Mouse (Mus musculus) heart, embryonic 15.5 days (tissue): Measurements from ENCODE around the gene Armh1. TPM values are rescaled to one million over a fixed set of nuclear protein-coding genes. Genes with fewer than 3 reads are reported as not detected.
"Not testable (repeated sequence)": the region's sequence is repeated elsewhere in the genome, so short reads cannot be mapped to it uniquely, and the experiment has no call there.

Experiments used
- ATAC-seq: fragments of 200-750 bp; cut with Nextera tagmentation; replicated peaks from 2 replicates; pipeline ENCODE4 v1.8.0; 2017; ENCODE audit warnings: low read depth, moderate TSS enrichment; ENCODE audit not compliant: insufficient number of reproducible peaks, insufficient read depth, low FRiP score
- H3K27ac ChIP-seq: fragments of 300-500 bp; sonication (generic); 2 replicates; pipeline ENCODE4 v1.5.1; 2015; ENCODE audit warnings: mild to moderate bottlenecking, inconsistent platforms
- H3K27me3 ChIP-seq: fragments of 300-500 bp; sonication (generic); 2 replicates; pipeline ENCODE4 v1.6.1; 2015; ENCODE audit warnings: inconsistent platforms
- H3K36me3 ChIP-seq: fragments of 300-500 bp; sonication (generic); 2 replicates; pipeline ENCODE4 v1.6.1; 2015; ENCODE audit warnings: mild to moderate bottlenecking, inconsistent platforms
- H3K4me1 ChIP-seq: fragments of 300-500 bp; sonication (generic); replicated peaks from 2 replicates; pipeline ENCODE4 v1.6.1; 2015; ENCODE audit warnings: inconsistent platforms
- H3K4me2 ChIP-seq: fragments of 300-500 bp; sonication (generic); 2 replicates; pipeline ENCODE4 v1.6.1; 2015; ENCODE audit warnings: inconsistent platforms, mild to moderate bottlenecking, moderate library complexity
- H3K4me3 ChIP-seq: fragments of 300-500 bp; sonication (generic); 2 replicates; pipeline ENCODE4 v1.5.1; 2015; ENCODE audit warnings: mild to moderate bottlenecking, inconsistent platforms
- H3K9ac ChIP-seq: fragments of 300-500 bp; sonication (generic); 2 replicates; pipeline ENCODE4 v1.6.1; 2015; ENCODE audit warnings: mild to moderate bottlenecking, inconsistent platforms
- H3K9me3 ChIP-seq: fragments of 300-500 bp; sonication (generic); replicated peaks from 2 replicates; pipeline ENCODE4 v1.6.1; 2016; ENCODE audit warnings: inconsistent platforms
- WGBS: fragments of 180-500 bp; shearing (Covaris S2); methylation state at CpG from one replicate; pipeline ENCODE4 v1.1.7; 2015; ENCODE audit warnings: mixed read lengths; 5-methylcytosine and 5-hydroxymethylcytosine counted together
- polyA plus RNA-seq: library from polyadenylated mRNA; unstranded; fragments of >200 nt; fragmentation: Nextera tagmentation; extraction: Ambion mirVana; gene quantifications from 2 replicates; pipeline ENCODE4 v1.2.1, GENCODE M21; 2015

The Armh1 gene
- polyA plus RNA-seq, 1 experiment from 2014 or later: 0.64 TPM

- Histone ChIP-seq H3K9me3 (no peaks in the 10 kb centered on the region), H3K36me3 (no peaks in the 10 kb centered on the region), H3K4me3 (peak overlapping the region; percentile 48), H3K4me1 (0 out of 2 replicates have a peak, but pooled peaks cover 5% of the 10 kb centered on the region), H3K27me3 (no peaks in the 10 kb centered on the region), H3K27ac (peak overlapping the region; percentile 78), H3K9ac (peak overlapping the region; percentile 60), H3K4me2 (peak overlapping the region; percentile 56)
- ATAC-seq: peak; percentile 75
- under 1% methylated on average over 9 of the region's 9 CpGs for WGBS
Measured at GRCm38 (mm10) chr4:117189856-117190543, 61.9 kb downstream of the Armh1 start.

GRCm38 (mm10) chr4:117189382-117189855 lies 62.5 kb downstream of the Armh1 start:
- peak overlapping the region; percentile 78 for H3K27ac ChIP-seq
- 1% methylated on average over 16 of the region's 16 CpGs for WGBS
- H3K4me1 ChIP-seq: 0 out of 2 replicates have a peak, but pooled peaks cover 5% of the 10 kb centered on the region
- ATAC-seq: peak; percentile 62; the same call in 1 of the 2 replicates
- peak overlapping the region; percentile 56 for H3K4me2 ChIP-seq
- H3K9me3 ChIP-seq: no peaks in the 10 kb centered on the region
- peak overlapping the region; percentile 60 for H3K9ac ChIP-seq
- H3K27me3 ChIP-seq: no peaks in the 10 kb centered on the region
- H3K36me3 ChIP-seq: no peaks in the 10 kb centered on the region
- H3K4me3 ChIP-seq: peak overlapping the region; percentile 48

GRCm38 (mm10) chr4:117188969-117189368 lies 63.0 kb downstream of the Armh1 start:
- Histone ChIP-seq H3K27ac (peak overlapping the region; percentile 78), H3K4me3 (peak overlapping the region; percentile 48), H3K27me3 (no peaks in the 10 kb centered on the region), H3K4me1 (0 out of 2 replicates have a peak, but pooled peaks cover 5% of the 10 kb centered on the region), H3K4me2 (peak overlapping the region; percentile 56), H3K36me3 (no peaks in the 10 kb centered on the region), H3K9me3 (no peaks in the 10 kb centered on the region), H3K9ac (peak overlapping the region; percentile 60)
- ATAC-seq: no peak
- 56% methylated on average over 3 of the region's 3 CpGs for WGBS

GRCm38 (mm10) chr4:117182759-117183096 lies 69.2 kb downstream of the Armh1 start:
- not testable (repeated sequence) for ATAC-seq

GRCm38 (mm10) chr4:117181863-117182758 lies 69.8 kb downstream of the Armh1 start, which contains the start of gene Kif2c:
Kif2c (minus strand) TSS chr4:117182639.
- Histone ChIP-seq H3K4me3 (peak within 1 kb of the TSS; percentile 60), H3K27ac (peak within 1 kb of the TSS; percentile 62), H3K36me3 (peaks cover 27% of the 10 kb centered on the region), H3K9ac (peak within 1 kb of the TSS; percentile 66), H3K9me3 (no peaks in the 10 kb centered on the region), H3K4me2 (peak within 1 kb of the TSS; percentile 76), H3K27me3 (no peaks in the 10 kb centered on the region), H3K4me1 (peaks cover 12% of the 10 kb centered on the region)
- peak; percentile 95 for ATAC-seq
- WGBS: 1% methylated on average over 42 of the region's 42 CpGs

More at GRCm38 (mm10) chr4:117182759-117183096, 69.2 kb downstream of the Armh1 start:
- Histone ChIP-seq H3K4me2 (peak overlapping the region; percentile 76), H3K4me3 (peak overlapping the region; percentile 60), H3K4me1 (peaks cover 12% of the 10 kb centered on the region), H3K9ac (peak overlapping the region; percentile 66), H3K36me3 (peaks cover 21% of the 10 kb centered on the region), H3K27ac (peak overlapping the region; percentile 62)
- WGBS: 10% methylated on average over 9 of the region's 9 CpGs
- H3K9me3 ChIP-seq, H3K27me3 ChIP-seq: not testable (repeated sequence)

GRCm38 (mm10) chr4:117169936-117170335 lies 82.0 kb downstream of the Armh1 start:
- Histone ChIP-seq H3K27ac (no peak overlapping the region), H3K9me3 (no peaks in the 10 kb centered on the region), H3K36me3 (peaks cover 90% of the 10 kb centered on the region), H3K27me3 (no peaks in the 10 kb centered on the region), H3K4me3 (no peak overlapping the region), H3K4me2 (no peak overlapping the region), H3K9ac (no peak overlapping the region), H3K4me1 (no peaks in the 10 kb centered on the region)
- ATAC-seq: no peak
- WGBS: 88% methylated on average over 5 of the region's 5 CpGs

Other genes with a start within 250 kb of the Armh1 start
- 19.8 and 24.6 TPM in 2 replicates for gene Eif2b3, start 232.7 kb downstream of the Armh1 start, polyA plus RNA-seq
- gene Ptch2, start 156.1 kb downstream of the Armh1 start, polyA plus RNA-seq: 1.6 and 3.1 TPM in 2 replicates
- 2.3 and 4.5 TPM in 2 replicates for gene Btbd19, start 126.4 kb downstream of the Armh1 start, polyA plus RNA-seq
- gene Tctex1d4, start 125.3 kb downstream of the Armh1 start, polyA plus RNA-seq: 0.24 TPM in 1 of 2 replicates, not detected in the other
- 1.8 and 2.5 TPM in 2 replicates for gene Plk3, start 118.2 kb downstream of the Armh1 start, polyA plus RNA-seq
- 538 and 545 TPM in 2 replicates for gene Rps8, start 95.9 kb downstream of the Armh1 start, polyA plus RNA-seq
- 36.4 and 39.7 TPM in 2 replicates for gene Kif2c, start 69.5 kb downstream of the Armh1 start, polyA plus RNA-seq
- gene Tmem53, start 174 bp downstream of the Armh1 start, polyA plus RNA-seq: 31.1 and 34.5 TPM in 2 replicates
- gene Rnf220, start 244.9 kb upstream of the Armh1 start, polyA plus RNA-seq: 34.1 and 51.6 TPM in 2 replicates